Mouse (Mus musculus) left cerebral cortex, postnatal 10 days (tissue): ENCODE measurements around the gene Osbpl9. TPM values are rescaled to one million over a fixed set of nuclear protein-coding genes. Genes with fewer than 3 reads are reported as not detected.

Source experiments
- DNase-seq, 2 experiments: peaks; one replicate each; pipeline ENCODE4 v3.0.0; 2021 to 2022; ENCODE audit warnings: low spot score in 2 of 2, mixed read lengths in 1 of 2; ENCODE audit errors: extremely low spot score in 1 of 2
- intact Hi-C: fragments of 180-260 bp; cut with DNase I; formaldehyde crosslinking; loops from one replicate; pipeline ENCODE4 v1.15.1; 2025
- total RNA-seq, 2 experiments: library from RNA; stranded (reverse); gene quantifications; 2 replicates each; pipeline ENCODE4 v1.2.3; 2021

Gene Osbpl9
- total RNA-seq, result 10 to 100 TPM; 59.8 to 61.0 TPM

GRCm38 (mm10) chr4:109201582-109202424 lies at the start of gene Osbpl9:
Osbpl9 (minus strand) TSS chr4:109202272.
- intact Hi-C loops, result loop anchor here (10.0 kb wide), 1 partner anchor 143 kb away; no protein-coding TSS in a partner anchor
- peak; percentile 96 to 98 for DNase-seq

DNA sequence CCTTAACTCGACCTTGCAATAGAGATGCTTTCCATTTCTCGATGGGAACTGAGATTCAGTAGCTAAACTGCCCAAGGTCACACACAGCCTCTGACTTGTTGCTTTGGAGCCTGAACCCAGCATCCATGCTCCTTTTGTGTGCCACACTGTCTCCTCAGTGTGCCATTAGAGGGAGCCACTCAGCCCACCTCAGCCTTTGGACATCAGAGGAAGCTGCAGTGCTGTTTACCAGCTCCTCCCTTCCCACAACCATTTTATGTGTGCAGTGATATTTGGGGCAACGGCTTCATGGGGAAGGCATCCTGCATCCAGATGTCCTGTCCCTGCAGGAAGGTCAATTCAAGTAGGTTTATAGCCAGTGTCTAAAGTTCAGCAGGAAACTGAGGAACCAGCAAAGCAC lies 49.5 kb upstream of the Osbpl9 start:
- intact Hi-C loops, result no loop called here

GRCm38 (mm10) chr4:109245016-109245620 lies 43.0 kb upstream of the Osbpl9 start:
- DNase-seq, result no peak
- intact Hi-C loops, result no loop called here

More for the DNA sequence above, 49.5 kb upstream of the Osbpl9 start:
- peak in 1 of 2 experiments; percentile 25 for DNase-seq

DNA sequence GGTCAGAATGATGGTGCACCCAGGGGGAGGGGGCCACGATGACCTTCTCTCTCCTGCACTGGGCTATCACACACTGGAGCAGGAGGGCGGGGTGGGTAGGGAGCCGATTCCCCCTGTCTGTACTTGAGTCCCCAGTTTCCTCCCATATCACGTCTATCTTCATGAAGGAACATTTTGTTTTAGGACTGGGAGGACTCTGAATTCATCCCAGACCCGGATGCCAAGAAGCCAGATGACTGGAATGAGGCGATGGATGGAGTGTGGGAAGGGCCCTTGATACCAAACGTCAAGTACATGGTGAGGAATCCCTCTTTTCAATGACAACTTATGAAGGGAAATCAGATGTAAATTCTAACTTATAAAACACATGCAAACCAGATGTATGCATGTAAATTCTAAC lies 42.4 kb upstream of the Osbpl9 start:
- no peak for DNase-seq
- intact Hi-C loops, result no loop called here

DNA sequence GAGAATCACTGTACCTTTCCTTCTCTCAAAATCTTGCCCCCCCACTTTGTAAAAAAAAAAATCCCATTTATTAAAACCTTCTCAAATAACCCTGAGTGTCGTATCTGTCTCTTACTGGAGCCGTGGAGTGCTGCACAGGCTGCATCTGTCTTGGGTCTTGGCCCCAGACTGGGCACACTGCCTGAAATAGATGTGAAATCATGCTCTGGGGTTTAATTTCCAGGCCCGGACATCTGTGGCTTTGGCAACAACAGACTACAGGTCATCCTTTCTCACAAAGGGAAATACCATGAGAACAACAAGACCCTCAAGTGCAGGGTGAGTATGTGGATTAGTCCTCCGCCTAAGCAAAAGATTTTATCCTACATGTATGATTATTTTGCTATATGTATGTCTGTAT lies 39.9 kb upstream of the Osbpl9 start:
- intact Hi-C loops, result no loop called here
- peak in 1 of 2 experiments; percentile 40 for DNase-seq

DNA sequence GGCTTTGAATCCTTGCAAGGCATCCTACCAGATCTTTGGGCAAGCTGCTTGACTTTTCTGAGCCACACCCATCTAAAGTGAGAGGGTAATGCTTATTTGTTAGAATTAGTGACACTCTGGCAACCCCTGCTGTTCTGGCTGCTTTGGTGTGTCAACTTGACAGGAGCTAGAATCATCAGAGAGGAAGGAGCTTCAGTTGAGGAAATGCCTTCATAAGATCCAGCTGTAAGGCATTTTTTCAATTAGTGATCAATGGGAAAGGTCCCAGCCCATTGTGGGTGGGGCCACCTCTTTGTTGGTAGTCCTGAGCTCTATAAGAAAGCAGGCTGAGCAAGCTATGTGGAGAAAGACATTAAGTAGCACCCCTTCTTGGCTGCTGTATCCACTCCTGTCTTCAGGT lies 39.1 kb upstream of the Osbpl9 start:
- intact Hi-C loops, result no loop called here
- no peak for DNase-seq

DNA sequence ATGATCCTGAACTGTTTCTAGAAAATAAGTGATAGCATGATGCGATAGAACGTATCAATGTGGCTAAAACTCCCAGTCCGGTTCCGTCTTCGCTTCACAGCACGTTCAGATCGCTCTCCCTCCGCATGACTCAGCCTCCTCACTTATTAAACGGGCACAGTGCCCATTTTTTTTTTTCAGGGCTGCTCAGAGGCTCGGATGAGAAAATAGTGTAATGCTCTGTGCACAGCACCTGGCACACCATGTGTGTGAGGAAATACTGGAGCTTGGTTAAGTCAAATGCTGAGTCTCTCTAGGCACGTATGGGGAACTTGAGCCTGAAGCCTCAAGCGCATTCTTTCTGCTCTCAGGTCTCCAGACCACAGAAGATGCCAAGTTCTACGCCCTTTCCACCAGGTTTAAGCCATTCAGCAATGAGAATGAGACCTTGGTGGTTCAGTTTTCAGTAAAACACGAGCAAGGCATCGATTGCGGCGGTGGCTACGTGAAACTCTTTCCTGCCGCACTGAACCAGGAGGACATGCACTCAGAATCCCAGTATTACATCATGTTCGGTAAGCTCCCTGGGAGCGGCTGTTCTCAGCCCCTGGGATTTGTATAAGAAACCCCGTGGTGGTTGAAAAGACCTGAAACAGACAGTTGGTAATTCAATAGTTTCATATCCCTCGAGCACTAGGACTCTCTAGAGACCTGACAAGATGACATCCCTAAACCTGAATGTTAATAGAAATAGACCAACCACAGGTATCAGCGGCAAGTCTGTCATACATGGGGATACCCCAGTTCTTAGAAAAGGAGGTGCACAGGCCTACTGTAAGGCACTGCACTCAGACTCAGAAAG lies 36.6 kb upstream of the Osbpl9 start:
- DNase-seq, result peak in 1 of 2 experiments; percentile 17
- intact Hi-C loops, result no loop called here

DNA sequence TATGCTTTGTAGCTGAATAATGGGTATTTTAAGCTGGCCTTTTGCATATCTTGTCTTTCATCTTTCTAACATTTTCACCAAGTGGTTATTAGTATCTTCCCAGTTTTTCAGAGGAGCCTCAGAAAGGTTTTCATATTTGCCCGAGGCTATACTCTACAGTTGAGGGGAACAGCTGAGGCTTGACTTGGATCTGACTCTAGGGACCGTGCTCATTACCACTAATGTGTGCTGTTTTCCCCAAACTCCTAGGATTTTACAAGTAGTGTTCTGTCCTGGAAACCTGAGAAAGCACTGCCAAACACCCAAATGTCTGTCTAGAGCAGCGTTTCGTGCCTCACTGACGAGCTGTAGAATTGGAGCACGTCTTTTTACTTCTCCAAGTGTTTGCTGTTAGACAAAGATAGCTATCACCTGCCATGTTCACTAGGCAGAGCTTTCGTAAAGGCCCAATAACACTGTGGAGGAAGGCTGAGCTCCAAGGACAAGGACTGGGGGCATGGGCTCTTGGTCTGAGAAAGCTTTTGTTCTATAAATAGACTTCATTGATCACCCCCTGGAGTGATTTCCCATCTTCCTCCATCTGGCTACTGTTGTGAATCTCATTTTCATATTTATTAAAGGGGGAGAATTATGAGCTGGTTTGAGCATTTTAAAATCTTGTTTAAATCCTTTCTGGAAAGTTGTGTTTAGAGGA lies 34.3 kb upstream of the Osbpl9 start:
- intact Hi-C loops, result no loop called here
- no peak for DNase-seq

DNA sequence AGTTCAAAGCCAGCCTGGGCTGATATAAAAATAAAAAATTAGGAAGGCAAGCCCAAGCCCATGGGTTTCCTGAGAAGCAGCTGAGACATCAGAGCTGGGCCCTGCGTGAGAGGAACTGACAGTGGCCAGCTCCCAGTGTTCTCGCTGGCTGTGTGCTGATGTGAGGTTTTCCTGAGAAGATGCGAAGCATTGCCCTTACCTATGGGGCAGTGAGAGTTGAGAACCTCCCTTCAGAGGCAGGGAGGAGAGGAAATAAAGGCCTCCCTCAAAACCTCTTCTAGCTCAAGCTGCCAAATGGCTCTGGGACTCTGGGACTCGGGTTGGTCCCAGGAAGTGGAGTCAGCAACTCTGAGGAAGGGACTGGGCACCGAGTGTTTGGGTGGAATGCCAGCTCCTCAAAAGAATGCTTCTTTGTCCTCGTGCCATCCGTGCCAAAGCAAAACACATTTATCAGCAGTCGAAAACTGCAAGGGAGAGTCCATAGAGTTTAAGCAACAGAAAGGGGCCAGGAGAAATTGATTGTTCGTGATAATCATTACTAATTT lies 32.8 kb upstream of the Osbpl9 start:
- DNase-seq, result peak in 1 of 2 experiments; percentile 29
- intact Hi-C loops, result no loop called here

DNA sequence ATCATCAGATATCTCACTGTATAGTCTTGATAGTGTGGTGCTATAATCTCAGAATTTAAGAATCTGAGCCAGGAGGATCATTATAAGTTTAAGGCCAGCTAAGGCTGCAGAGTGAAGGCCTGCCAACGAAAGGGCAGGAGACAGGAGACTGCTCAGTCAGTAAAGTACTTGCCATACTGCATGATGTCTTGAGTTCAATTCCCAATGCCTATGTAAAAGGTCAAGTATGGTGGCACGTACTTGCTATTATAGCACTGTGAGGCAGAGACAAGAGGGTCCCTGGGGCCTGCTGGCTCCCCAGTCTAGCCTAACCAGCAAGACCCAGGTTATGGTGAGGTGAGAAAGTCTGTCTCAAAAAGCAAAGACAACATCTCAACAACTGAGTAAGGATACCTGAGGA lies 32.1 kb upstream of the Osbpl9 start, which contains the start of gene Calr4:
Calr4 (plus strand) TSS at position 301 of the 400 bp plus-strand sequence.
- DNase-seq, result no peak
- intact Hi-C loops, result no loop called here

DNA sequence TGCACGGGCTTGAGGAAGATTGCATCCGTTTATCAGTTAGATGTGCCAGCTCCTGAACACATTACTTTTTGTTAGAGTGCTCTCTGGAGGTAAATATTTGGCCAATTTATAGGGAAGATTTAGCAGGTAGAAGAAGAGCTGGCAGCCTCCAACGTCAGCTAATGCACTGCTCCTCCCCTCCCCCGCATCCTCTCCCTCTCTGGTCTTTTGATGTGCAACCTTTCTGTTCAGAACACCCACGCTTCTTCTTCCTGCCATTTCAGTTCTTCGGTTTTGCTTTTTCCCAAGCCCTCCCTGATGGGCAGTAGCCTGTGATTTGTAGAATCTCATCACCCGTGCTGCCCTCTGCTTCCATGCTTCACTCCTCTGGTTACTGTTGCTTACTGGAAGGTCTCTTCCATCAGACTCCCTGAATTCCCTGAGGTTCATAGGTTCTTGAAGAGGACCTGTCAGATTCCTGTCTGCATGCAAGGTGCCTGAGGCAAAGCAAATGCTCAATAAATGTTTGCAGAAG lies 27.8 kb upstream of the Osbpl9 start:
- intact Hi-C loops, result no loop called here
- no peak for DNase-seq

DNA sequence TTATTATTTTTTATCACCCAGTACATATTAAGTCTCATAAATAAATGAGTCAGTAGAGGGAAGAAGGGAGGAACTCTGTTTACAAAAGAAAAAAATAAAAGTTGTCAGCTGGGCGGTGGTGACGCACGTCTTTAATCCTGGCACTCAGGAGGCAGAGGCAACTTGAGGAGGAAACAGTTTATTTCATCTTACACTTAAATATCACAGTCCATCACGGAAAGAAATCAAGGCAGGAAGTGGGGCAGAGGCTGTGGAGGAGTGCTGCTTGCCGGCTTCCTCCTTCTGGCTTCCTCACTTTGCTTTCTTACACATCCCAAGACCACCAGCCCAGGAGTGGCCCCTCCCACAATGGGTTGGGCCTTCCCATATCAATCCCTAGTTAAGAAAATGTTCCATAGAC lies 24.0 kb upstream of the Osbpl9 start:
- DNase-seq, result no peak
- intact Hi-C loops, result no loop called here

GRCm38 (mm10) chr4:109225606-109226005 lies 23.5 kb upstream of the Osbpl9 start:
- intact Hi-C loops, result no loop called here
- no peak for DNase-seq

- intact Hi-C loops, result no loop called here
- DNase-seq, result peak; percentile 88 to 89
These were observed 22.9 kb upstream of the Osbpl9 start for GRCm38 (mm10) chr4:109224762-109225552.

- intact Hi-C loops, result no loop called here
- no peak for DNase-seq
These were observed 19.9 kb upstream of the Osbpl9 start for GRCm38 (mm10) chr4:109222001-109222400.

- intact Hi-C loops, result no loop called here
- no peak for DNase-seq
These were observed 18.4 kb upstream of the Osbpl9 start for GRCm38 (mm10) chr4:109220441-109220940.

GRCm38 (mm10) chr4:109218008-109218407 lies 15.9 kb upstream of the Osbpl9 start:
- DNase-seq, result no peak
- intact Hi-C loops, result no loop called here
